Comparison of ENCODE assay signal across 12 mouse cellular contexts in the genomic region with DNA sequence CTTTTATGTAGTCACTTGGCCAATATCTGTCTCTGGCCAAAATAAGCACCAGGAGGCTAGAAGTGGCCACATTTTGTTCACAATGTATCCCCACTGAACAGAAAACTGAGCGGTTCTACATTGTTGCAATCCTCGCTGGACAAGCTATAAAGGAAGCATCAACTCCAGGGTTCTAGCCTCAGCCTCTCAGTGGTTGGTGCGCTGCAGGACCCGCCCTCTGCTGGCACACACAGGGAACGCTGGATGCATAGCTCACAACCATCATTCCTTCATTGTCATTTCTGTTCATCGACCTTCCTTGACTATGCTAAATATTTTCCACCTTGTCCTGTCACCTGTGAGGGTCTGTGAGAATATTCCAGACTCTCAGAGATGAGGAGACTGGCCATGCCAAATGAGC.
DNase-seq lines count a peak whose midpoint lies in the region; ATAC-seq and TF ChIP-seq lines count a peak whose summit lies in the region.
"Had no signal": no experiment of that assay in that cellular context is flagged by ENCODE, and none has a peak within 500 bp of the region (broad histone marks: within the 10 kb centered on the region; RNA-seq: fewer than 3 reads in every experiment).

No protein-coding gene starts in this region.

- no peak for DNase-seq in heart, embryonic 10.5 days (ENCODE audit: low spot score)
- no peak for DNase-seq in heart, adult 2 months
- DNase-seq in lung, postnatal 0 days (ENCODE audit: low spot score): no peak
- no peak for DNase-seq in lung, postnatal 10 days
- no peak for DNase-seq in limb, embryonic 10.5 days (ENCODE audit: low spot score)
- DNase-seq in testis, postnatal 14 days (ENCODE audit: low spot score): peak; percentile 28
- no peak for DNase-seq in adrenal gland, postnatal 14 days
- no peak for DNase-seq in left cerebral cortex, adult 18-20 months (ENCODE audit: low spot score in 2 of 2)
- DNase-seq: B cell, adult 2 months; thymus, postnatal 14 days had no signal

- H3K36me3 ChIP-seq in heart, embryonic 10.5 days: no peaks in the 10 kb centered on the region
- H3K36me3 ChIP-seq in heart, adult 2 months (ENCODE audit: control insufficient read depth, insufficient read depth, low read length): no peaks in the 10 kb centered on the region
- H3K36me3 ChIP-seq in lung, postnatal 0 days (ENCODE audit: insufficient read depth, low read length): no peaks in the 10 kb centered on the region
- no peaks in the 10 kb centered on the region for H3K36me3 ChIP-seq in limb, embryonic 10.5 days
- H3K36me3 ChIP-seq: liver, embryonic 15.5 days had no signal

- H3K9me3 ChIP-seq in heart, embryonic 10.5 days: no peaks in the 10 kb centered on the region
- H3K9me3 ChIP-seq in lung, postnatal 0 days (ENCODE audit: low read length): no peaks in the 10 kb centered on the region
- H3K9me3 ChIP-seq in limb, embryonic 10.5 days (replicated peaks): no peaks in the 10 kb centered on the region
- H3K9me3 ChIP-seq: liver, embryonic 15.5 days had no signal

- H3K4me1 ChIP-seq in heart, embryonic 10.5 days: peaks cover 38% of the 10 kb centered on the region
- H3K4me1 ChIP-seq in heart, adult 2 months (ENCODE audit: control insufficient read depth, insufficient read depth, low read length): no peaks in the 10 kb centered on the region
- H3K4me1 ChIP-seq in lung, postnatal 0 days (ENCODE audit: insufficient read depth, low read depth, low read length): 0 out of 2 replicates have a peak, but pooled peaks cover 4% of the 10 kb centered on the region
- H3K4me1 ChIP-seq in limb, embryonic 10.5 days: peaks cover 65% of the 10 kb centered on the region
- H3K4me1 ChIP-seq: liver, embryonic 15.5 days had no signal

- H3K4me3 ChIP-seq in heart, embryonic 10.5 days: no peak overlapping the region
- no peak overlapping the region for H3K4me3 ChIP-seq in heart, adult 2 months
- no peak overlapping the region for H3K4me3 ChIP-seq in lung, postnatal 0 days (ENCODE audit: low read depth, low read length)
- no peak overlapping the region for H3K4me3 ChIP-seq in limb, embryonic 10.5 days
- H3K4me3 ChIP-seq: liver, embryonic 15.5 days had no signal

- peak overlapping the region; percentile 78 for H3K27ac ChIP-seq in heart, embryonic 10.5 days
- H3K27ac ChIP-seq in heart, adult 2 months: no peak overlapping the region
- no peak overlapping the region for H3K27ac ChIP-seq in lung, postnatal 0 days (ENCODE audit: low read length)
- H3K27ac ChIP-seq in limb, embryonic 10.5 days: peak overlapping the region; percentile 89
- H3K27ac ChIP-seq: liver, embryonic 15.5 days had no signal

- no peak for TF ChIP-seq EP300 in heart, adult 2 months (IDR thresholded peaks at IDR 0.05; ENCODE audit: insufficient read depth, low read depth, low read length)
- TF ChIP-seq EP300 in lung, postnatal 0 days (IDR thresholded peaks at IDR 0.05): no peak

- no peaks in the 10 kb centered on the region for H3K79me2 ChIP-seq in heart, adult 2 months (replicated peaks; ENCODE audit: control insufficient read depth, insufficient read depth, low read length)

- no peaks in the 10 kb centered on the region for H3K27me3 ChIP-seq in heart, embryonic 10.5 days (ENCODE audit: insufficient read depth, poor library complexity, severe bottlenecking)
- no peaks in the 10 kb centered on the region for H3K27me3 ChIP-seq in heart, adult 2 months (ENCODE audit: control insufficient read depth, insufficient read depth, low read length)
- no peaks in the 10 kb centered on the region for H3K27me3 ChIP-seq in lung, postnatal 0 days (replicated peaks; ENCODE audit: insufficient read depth, low read length)
- H3K27me3 ChIP-seq in limb, embryonic 10.5 days (ENCODE audit: low read depth, poor library complexity, severe bottlenecking): no peaks in the 10 kb centered on the region

- 71% methylated on average over 6 of the region's 6 CpGs for WGBS in heart, embryonic 10.5 days
- 75% methylated on average over 6 of the region's 6 CpGs for WGBS in heart, adult 2 months
- WGBS in lung, postnatal 0 days: 60% methylated on average over 6 of the region's 6 CpGs
- 70% methylated on average over 6 of the region's 6 CpGs for WGBS in limb, embryonic 10.5 days

- no peak for TF ChIP-seq CTCF in heart, adult 2 months (IDR thresholded peaks at IDR 0.05)
- TF ChIP-seq CTCF in lung, postnatal 0 days (IDR thresholded peaks at IDR 0.05): peak; percentile 42

- no peak overlapping the region for H3K4me2 ChIP-seq in lung, postnatal 0 days (replicated peaks; ENCODE audit: low read depth, low read length)
- H3K4me2 ChIP-seq: liver, embryonic 15.5 days; midbrain, embryonic 11.5 days had no signal

- no peak for ATAC-seq in lung, postnatal 0 days

- H3K9ac ChIP-seq in heart, adult 2 months (ENCODE audit: low read depth, low read length): no peak overlapping the region
- no peak overlapping the region for H3K9ac ChIP-seq in lung, postnatal 0 days (replicated peaks; ENCODE audit: low read depth)
- H3K9ac ChIP-seq: liver, embryonic 15.5 days had no signal

- intact Hi-C loops in heart, adult 2 months (cut with DNase I): no loop called here

- TF ChIP-seq POLR2A in heart, adult 2 months (IDR thresholded peaks at IDR 0.05; ENCODE audit: insufficient read depth, low read depth, low read length): no peak

Comparison
In these comparisons a context has a peak if more than half of its experiments do, and no peak if none do; other contexts are left out.
1. H3K27ac ChIP-seq: peak in heart, embryonic 10.5 days (single experiment) and limb, embryonic 10.5 days (single experiment); none in heart, adult 2 months (single experiment) and lung, postnatal 0 days (single experiment).